Mouse (Mus musculus): Measurements from ENCODE around the gene Lcn2. TPM values are rescaled to one million over a fixed set of nuclear protein-coding genes. Genes with fewer than 3 reads are reported as not detected.

Lcn2 gene
- polyA plus RNA-seq, 1 experiment from 2014 or later, result 0.25 TPM

DNA sequence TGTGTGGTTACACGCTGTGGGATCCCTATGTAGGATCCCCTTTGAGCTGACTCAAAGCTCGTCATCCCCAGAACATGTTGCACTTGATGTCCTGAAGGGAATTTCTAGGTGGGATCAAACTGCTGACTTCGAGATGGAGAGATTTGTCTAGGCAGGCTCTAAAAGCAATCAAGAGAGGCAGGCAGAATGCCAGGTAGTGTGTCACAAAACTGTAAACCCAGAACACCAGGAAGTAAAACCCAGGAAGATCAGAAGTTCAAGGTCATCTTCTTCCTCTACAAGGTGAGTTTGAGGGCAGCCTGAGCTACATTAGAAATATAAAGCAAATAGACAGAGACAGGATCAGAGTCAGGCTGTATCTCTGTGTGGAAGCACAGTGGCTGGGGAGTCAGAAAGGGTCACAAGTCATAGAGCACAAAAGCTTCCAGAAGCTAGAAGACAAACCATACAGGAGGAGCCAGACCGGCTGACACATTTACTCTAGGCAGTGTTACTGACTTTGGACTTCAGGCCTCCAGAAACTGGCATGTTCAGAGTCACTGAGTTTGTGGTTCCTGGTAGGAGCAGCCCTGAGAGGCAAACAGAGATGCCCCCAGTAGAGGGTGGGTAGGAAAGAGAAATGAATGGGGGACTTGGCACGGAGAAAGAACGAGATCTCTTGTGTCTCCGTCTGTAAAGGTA, 19.2 kb upstream of the Lcn2 start:
- no peak for DNase-seq (ENCODE audit: low spot score)
- no peaks in the 10 kb centered on the region for H3K4me1 ChIP-seq (ENCODE audit: control insufficient read depth, insufficient read depth, low read length)
- H3K4me3 ChIP-seq (ENCODE audit: low read depth, low read length), result no peak overlapping the region
- H3K4me2 ChIP-seq (ENCODE audit: low read length), result no peak overlapping the region
- ATAC-seq, result no peak
- no peak overlapping the region for H3K9ac ChIP-seq (ENCODE audit: low read length)
- no peaks in the 10 kb centered on the region for H3K9me3 ChIP-seq (replicated peaks; ENCODE audit: control insufficient read depth, low read length)
- no peaks in the 10 kb centered on the region for H3K27me3 ChIP-seq (replicated peaks; ENCODE audit: control insufficient read depth, insufficient read depth, low read length)
- WGBS, result 86% methylated on average over 7 of the region's 7 CpGs
- H3K27ac ChIP-seq (ENCODE audit: low read depth, low read length), result no peak overlapping the region
- H3K36me3 ChIP-seq (ENCODE audit: control insufficient read depth, insufficient read depth, low read length), result peaks cover 4% of the 10 kb centered on the region

DNA sequence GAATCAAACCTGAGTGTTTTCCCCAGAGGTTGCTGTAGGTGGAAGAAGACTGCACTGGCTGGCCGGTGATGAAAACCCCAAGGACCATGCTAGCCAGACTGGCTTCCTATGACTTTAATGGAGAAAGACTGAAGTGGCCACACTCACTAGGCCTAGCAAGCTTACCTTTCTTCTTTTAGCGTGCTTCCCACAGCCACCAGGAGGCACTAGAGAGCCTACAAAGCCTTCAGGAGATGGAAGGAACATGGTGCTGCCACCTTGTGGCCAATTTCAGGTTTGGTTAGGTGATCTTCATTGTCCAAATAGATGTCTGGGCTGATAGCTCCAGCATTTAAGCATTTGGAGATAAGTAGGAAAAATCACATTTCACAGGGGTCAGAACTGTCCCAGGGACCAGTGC, 16.6 kb upstream of the Lcn2 start:
- 19% methylated on average over 2 of the region's 2 CpGs for WGBS
- Histone ChIP-seq H3K9ac (ENCODE audit: low read length) (no peak overlapping the region), H3K4me1 (ENCODE audit: control insufficient read depth, insufficient read depth, low read length) (no peaks in the 10 kb centered on the region), H3K27me3 (replicated peaks; ENCODE audit: control insufficient read depth, insufficient read depth, low read length) (no peaks in the 10 kb centered on the region), H3K4me3 (ENCODE audit: low read depth, low read length) (no peak overlapping the region), H3K27ac (ENCODE audit: low read depth, low read length) (no peak overlapping the region), H3K9me3 (replicated peaks; ENCODE audit: control insufficient read depth, low read length) (no peaks in the 10 kb centered on the region), H3K36me3 (ENCODE audit: control insufficient read depth, insufficient read depth, low read length) (peaks cover 23% of the 10 kb centered on the region), H3K4me2 (ENCODE audit: low read length) (no peak overlapping the region)
- peak; percentile 97 for DNase-seq (ENCODE audit: low spot score)
- ATAC-seq, result peak; percentile 42

DNA sequence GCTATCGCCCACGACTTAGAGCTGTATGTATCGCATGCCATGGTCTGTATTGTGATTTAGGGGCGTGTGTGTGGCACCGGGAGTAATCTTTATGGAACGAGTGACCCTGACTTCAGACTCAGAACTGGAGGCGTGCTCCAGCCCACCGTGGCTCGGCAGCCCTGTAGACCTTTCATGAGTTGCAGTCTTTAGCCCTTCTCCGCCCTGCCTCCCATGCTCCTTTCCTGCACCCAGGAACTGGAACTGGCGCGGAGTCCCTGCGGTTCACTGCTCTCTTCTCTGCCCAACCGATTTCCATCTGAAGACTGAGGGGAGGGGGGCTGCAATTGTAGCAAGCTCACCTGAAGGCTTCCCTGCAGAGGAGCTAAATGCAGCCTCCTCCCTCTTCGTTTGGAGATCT, 8.6 kb upstream of the Lcn2 start:
- no peak overlapping the region for H3K27ac ChIP-seq (ENCODE audit: low read depth, low read length)
- H3K27me3 ChIP-seq (replicated peaks; ENCODE audit: control insufficient read depth, insufficient read depth, low read length), result no peaks in the 10 kb centered on the region
- peaks cover 13% of the 10 kb centered on the region for H3K4me1 ChIP-seq (ENCODE audit: control insufficient read depth, insufficient read depth, low read length)
- H3K4me3 ChIP-seq (ENCODE audit: low read depth, low read length), result peak overlapping the region; percentile 93
- H3K9me3 ChIP-seq (replicated peaks; ENCODE audit: control insufficient read depth, low read length), result no peaks in the 10 kb centered on the region
- peak overlapping the region; percentile 84 for H3K4me2 ChIP-seq (ENCODE audit: low read length)
- H3K9ac ChIP-seq (ENCODE audit: low read length), result peak overlapping the region; percentile 90
- ATAC-seq, result no peak
- 0% methylated on average over 15 of the region's 15 CpGs for WGBS
- DNase-seq (ENCODE audit: low spot score), result no peak
- peaks cover 13% of the 10 kb centered on the region for H3K36me3 ChIP-seq (ENCODE audit: control insufficient read depth, insufficient read depth, low read length)

DNA sequence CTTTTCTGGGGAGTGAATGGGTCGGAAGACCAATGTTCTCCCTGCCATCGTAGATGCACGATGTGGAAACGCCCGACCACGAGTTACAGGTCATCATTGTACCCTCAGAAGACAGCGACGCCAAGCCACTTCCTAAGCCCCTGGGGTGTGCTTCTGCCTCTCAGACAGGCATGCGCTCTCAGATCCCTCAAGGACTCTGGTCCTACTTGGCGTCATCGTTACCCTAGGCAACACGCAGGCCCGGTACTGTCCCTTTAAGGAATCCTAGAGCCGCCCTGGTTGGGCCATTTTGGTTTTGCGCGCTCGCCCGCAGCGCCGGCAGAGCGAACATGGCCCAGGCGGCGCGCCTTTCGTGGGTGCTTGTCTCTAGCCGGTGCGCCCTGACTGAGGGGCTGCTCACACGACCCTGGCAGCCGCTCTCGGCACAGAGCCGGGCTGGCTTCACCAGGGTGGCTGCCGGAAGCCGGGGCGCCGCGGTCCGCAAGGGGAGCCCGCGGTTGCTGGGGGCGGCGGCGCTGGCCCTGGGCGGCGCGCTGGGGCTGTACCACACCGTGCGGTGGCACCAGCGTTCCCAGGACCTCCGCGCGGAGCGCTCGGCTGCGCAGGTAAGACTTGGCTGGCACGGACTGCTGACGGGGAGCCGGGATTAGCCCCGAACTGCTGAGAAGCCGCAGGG, 8.0 kb upstream of the Lcn2 start:
- peaks cover 13% of the 10 kb centered on the region for H3K4me1 ChIP-seq (ENCODE audit: control insufficient read depth, insufficient read depth, low read length)
- no peaks in the 10 kb centered on the region for H3K9me3 ChIP-seq (replicated peaks; ENCODE audit: control insufficient read depth, low read length)
- peak overlapping the region; percentile 90 for H3K9ac ChIP-seq (ENCODE audit: low read length)
- peak overlapping the region; percentile 88 for H3K27ac ChIP-seq (ENCODE audit: low read depth, low read length)
- DNase-seq (ENCODE audit: low spot score) (peak; percentile 98), ATAC-seq (peak; percentile 98)
- peak overlapping the region; percentile 84 for H3K4me2 ChIP-seq (ENCODE audit: low read length)
- peak overlapping the region; percentile 93 for H3K4me3 ChIP-seq (ENCODE audit: low read depth, low read length)
- under 1% methylated on average over 55 of the region's 59 CpGs for WGBS
- H3K36me3 ChIP-seq (ENCODE audit: control insufficient read depth, insufficient read depth, low read length), result peaks cover 9% of the 10 kb centered on the region
- no peaks in the 10 kb centered on the region for H3K27me3 ChIP-seq (replicated peaks; ENCODE audit: control insufficient read depth, insufficient read depth, low read length)

DNA sequence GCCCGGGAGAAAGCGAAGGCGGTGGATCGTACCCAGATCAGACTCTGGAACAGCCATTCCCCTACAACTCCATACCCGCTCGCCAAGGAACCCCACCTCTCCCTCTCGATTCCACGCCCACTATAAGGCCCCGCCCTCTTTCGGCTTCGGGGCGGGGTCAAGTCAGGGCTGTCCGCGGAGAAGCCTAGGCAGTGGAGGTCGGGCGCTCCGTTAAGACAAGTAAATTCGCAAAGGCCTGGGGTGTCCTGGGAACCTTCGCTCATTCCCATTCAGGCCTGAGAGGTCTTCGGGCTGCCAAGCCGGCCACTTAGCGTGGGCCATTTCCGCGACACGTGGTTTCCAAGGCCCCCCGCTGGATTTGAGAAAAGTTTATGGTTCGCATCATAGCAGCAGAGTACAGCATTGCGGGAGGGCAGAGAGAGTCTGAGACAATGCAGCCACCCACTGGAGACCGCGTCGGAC, 7.5 kb upstream of the Lcn2 start, which contains the start of gene Ptges2:
TSS of gene Ptges2 (plus strand) at position 413 of the 462 bp plus-strand sequence.
- WGBS, result under 1% methylated on average over 31 of the region's 31 CpGs

DNA sequence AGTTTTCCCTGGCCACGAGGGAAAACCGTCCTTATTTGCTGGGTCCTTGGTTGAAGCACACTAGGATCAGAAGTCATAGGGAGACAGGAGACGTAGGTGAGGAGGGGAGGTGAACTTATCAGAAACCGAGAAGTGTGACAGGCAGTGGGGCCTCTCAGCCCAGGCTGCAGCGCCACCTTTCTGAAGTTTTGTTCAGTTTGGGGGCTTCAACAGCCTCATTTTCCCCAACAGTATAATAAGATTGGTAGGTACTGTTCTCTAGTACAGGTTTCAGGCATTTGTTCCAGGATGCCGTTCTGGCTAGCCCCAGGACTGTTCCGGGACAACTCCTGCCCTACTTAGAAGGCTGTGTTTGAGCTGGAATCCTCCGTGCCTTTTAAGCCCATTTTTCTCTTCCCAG, 6.9 kb upstream of the Lcn2 start:
- peaks cover 13% of the 10 kb centered on the region for H3K4me1 ChIP-seq (ENCODE audit: control insufficient read depth, insufficient read depth, low read length)
- 1% methylated on average over 8 of the region's 8 CpGs for WGBS
- peak overlapping the region; percentile 93 for H3K4me3 ChIP-seq (ENCODE audit: low read depth, low read length)
- H3K9ac ChIP-seq (ENCODE audit: low read length), result peak overlapping the region; percentile 90
- H3K9me3 ChIP-seq (replicated peaks; ENCODE audit: control insufficient read depth, low read length), result no peaks in the 10 kb centered on the region
- H3K4me2 ChIP-seq (ENCODE audit: low read length), result peak overlapping the region; percentile 84
- no peaks in the 10 kb centered on the region for H3K27me3 ChIP-seq (replicated peaks; ENCODE audit: control insufficient read depth, insufficient read depth, low read length)
- H3K27ac ChIP-seq (ENCODE audit: low read depth, low read length), result peak overlapping the region; percentile 88
- peak; percentile 8; the same call in 1 of the 2 replicates for ATAC-seq
- DNase-seq (ENCODE audit: low spot score), result peak; percentile 42
- no peaks in the 10 kb centered on the region for H3K36me3 ChIP-seq (ENCODE audit: control insufficient read depth, insufficient read depth, low read length)

More for the DNA sequence above, 7.5 kb upstream of the Lcn2 start, which contains the start of gene Ptges2:
- Histone ChIP-seq H3K9ac (ENCODE audit: low read length) (peak within 1 kb of the TSS; percentile 90), H3K27me3 (replicated peaks; ENCODE audit: control insufficient read depth, insufficient read depth, low read length) (no peaks in the 10 kb centered on the region), H3K27ac (ENCODE audit: low read depth, low read length) (peak within 1 kb of the TSS; percentile 88), H3K36me3 (ENCODE audit: control insufficient read depth, insufficient read depth, low read length) (peaks cover 3% of the 10 kb centered on the region; the same call in 1 of the 2 replicates), H3K9me3 (replicated peaks; ENCODE audit: control insufficient read depth, low read length) (no peaks in the 10 kb centered on the region), H3K4me2 (ENCODE audit: low read length) (peak within 1 kb of the TSS; percentile 84), H3K4me3 (ENCODE audit: low read depth, low read length) (peak within 1 kb of the TSS; percentile 93), H3K4me1 (ENCODE audit: control insufficient read depth, insufficient read depth, low read length) (peaks cover 13% of the 10 kb centered on the region)
- peak; percentile 92 for ATAC-seq
- DNase-seq (ENCODE audit: low spot score), result peak; percentile 95

DNA sequence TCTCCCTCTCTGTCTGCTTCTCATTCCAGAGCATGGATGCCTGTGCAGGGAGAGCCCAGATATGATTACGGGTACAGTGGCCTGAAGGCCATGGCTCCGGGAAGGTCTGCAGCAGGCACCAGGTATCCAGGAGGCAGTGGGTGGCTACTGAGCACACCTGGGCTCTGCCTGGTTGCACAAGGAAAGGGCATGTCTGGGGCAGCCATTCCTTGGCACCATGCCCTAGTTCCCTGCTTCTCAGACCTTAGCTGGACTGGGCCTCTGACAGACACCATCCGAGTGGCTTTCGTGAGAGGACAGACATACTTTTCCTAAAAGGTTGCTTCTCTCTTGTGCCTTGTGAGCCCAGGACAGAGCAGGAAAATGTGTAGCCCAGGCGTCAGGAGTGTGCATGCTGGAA, 4.0 kb upstream of the Lcn2 start:
- peaks cover 9% of the 10 kb centered on the region for H3K4me1 ChIP-seq (ENCODE audit: control insufficient read depth, insufficient read depth, low read length)
- no peak overlapping the region for H3K27ac ChIP-seq (ENCODE audit: low read depth, low read length)
- H3K4me3 ChIP-seq (ENCODE audit: low read depth, low read length), result no peak overlapping the region
- no peaks in the 10 kb centered on the region for H3K9me3 ChIP-seq (replicated peaks; ENCODE audit: control insufficient read depth, low read length)
- no peaks in the 10 kb centered on the region for H3K36me3 ChIP-seq (ENCODE audit: control insufficient read depth, insufficient read depth, low read length)
- ATAC-seq (no peak), DNase-seq (ENCODE audit: low spot score) (no peak)
- no peaks in the 10 kb centered on the region for H3K27me3 ChIP-seq (replicated peaks; ENCODE audit: control insufficient read depth, insufficient read depth, low read length)
- WGBS, result 83% methylated on average over 5 of the region's 5 CpGs
- no peak overlapping the region for H3K9ac ChIP-seq (ENCODE audit: low read length)
- H3K4me2 ChIP-seq (ENCODE audit: low read length), result no peak overlapping the region

DNA sequence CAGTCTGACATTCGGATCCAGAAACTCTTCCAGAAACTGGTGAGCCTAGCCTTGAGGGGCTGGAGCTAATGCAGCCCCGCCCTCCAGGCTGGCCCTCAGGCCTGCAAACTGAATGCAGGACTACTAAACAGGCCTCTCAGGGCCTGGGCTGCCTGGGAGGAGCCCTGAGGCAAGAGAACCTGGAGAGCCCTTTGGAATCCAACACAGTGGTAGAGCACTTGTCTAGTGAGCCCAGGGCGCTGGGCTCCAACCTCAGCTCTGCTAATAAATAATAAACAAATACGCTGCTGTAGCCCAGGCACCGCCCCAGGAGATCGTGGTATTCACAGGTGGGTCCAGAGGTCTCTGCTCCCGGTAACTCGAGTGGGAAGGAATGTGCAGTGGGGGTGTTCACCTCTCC, 2.8 kb upstream of the Lcn2 start:
- Histone ChIP-seq H3K4me2 (ENCODE audit: low read length) (no peak overlapping the region), H3K4me1 (ENCODE audit: control insufficient read depth, insufficient read depth, low read length) (peaks cover 4% of the 10 kb centered on the region), H3K4me3 (ENCODE audit: low read depth, low read length) (no peak overlapping the region), H3K9me3 (replicated peaks; ENCODE audit: control insufficient read depth, low read length) (no peaks in the 10 kb centered on the region), H3K9ac (ENCODE audit: low read length) (no peak overlapping the region), H3K27me3 (replicated peaks; ENCODE audit: control insufficient read depth, insufficient read depth, low read length) (no peaks in the 10 kb centered on the region), H3K27ac (ENCODE audit: low read depth, low read length) (no peak overlapping the region), H3K36me3 (ENCODE audit: control insufficient read depth, insufficient read depth, low read length) (no peaks in the 10 kb centered on the region)
- ATAC-seq (no peak), DNase-seq (ENCODE audit: low spot score) (no peak)
- 71% methylated on average over 8 of the region's 8 CpGs for WGBS

DNA sequence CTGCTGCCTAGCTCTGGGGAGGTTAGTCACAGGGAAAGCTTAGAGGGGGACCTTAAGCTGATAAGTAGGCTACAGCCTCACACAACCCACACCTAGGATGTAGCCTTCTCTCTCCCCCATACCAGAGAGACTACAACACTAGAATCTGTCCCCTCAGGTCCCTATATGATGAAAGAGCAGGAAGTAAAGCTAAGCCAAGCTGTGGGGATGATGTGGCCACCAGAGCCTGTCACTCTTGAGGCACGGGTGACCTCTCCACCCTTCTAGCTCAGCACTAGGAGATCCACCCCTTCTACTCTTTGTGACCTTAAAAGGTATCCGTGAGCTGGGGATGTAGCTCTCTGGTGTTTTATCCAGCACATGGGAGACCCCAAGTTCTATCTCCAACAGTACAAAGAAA, 1.1 kb upstream of the Lcn2 start:
- DNase-seq (ENCODE audit: low spot score) (no peak), ATAC-seq (no peak)
- no peak overlapping the region for H3K27ac ChIP-seq (ENCODE audit: low read depth, low read length)
- H3K36me3 ChIP-seq (ENCODE audit: control insufficient read depth, insufficient read depth, low read length), result no peaks in the 10 kb centered on the region
- no peak overlapping the region for H3K9ac ChIP-seq (ENCODE audit: low read length)
- no peaks in the 10 kb centered on the region for H3K9me3 ChIP-seq (replicated peaks; ENCODE audit: control insufficient read depth, low read length)
- no peaks in the 10 kb centered on the region for H3K4me1 ChIP-seq (ENCODE audit: control insufficient read depth, insufficient read depth, low read length)
- no peak overlapping the region for H3K4me3 ChIP-seq (ENCODE audit: low read depth, low read length)
- WGBS, result 84% methylated on average over 2 of the region's 2 CpGs
- no peaks in the 10 kb centered on the region for H3K27me3 ChIP-seq (replicated peaks; ENCODE audit: control insufficient read depth, insufficient read depth, low read length)
- no peak overlapping the region for H3K4me2 ChIP-seq (ENCODE audit: low read length)
